11 mouse cellular contexts compared by ENCODE assay signal in genomic region chr1:156986641-156987345, GRCm38 (mm10). TPM values are rescaled to one million over a fixed set of nuclear protein-coding genes. Genes with fewer than 3 reads are reported as not detected.
DNase-seq lines count a peak whose midpoint lies in the region; ATAC-seq and TF ChIP-seq lines count a peak whose summit lies in the region.
"Had no signal": no experiment of that assay in that cellular context is flagged by ENCODE, and none has a peak within 500 bp of the region (broad histone marks: within the 10 kb centered on the region; RNA-seq: fewer than 3 reads in every experiment).

No protein-coding gene starts in this region.

- H3K4me2 ChIP-seq in heart, embryonic 14.5 days (ENCODE audit: low read length), result 0 out of 2 replicates have a peak overlapping the region, but pooled peaks have one; percentile 11
- H3K4me2 ChIP-seq: hindbrain, embryonic 13.5 days had no signal

- H3K4me1 ChIP-seq in heart, embryonic 14.5 days (ENCODE audit: control insufficient read depth in 2 of 2, insufficient read depth in 2 of 2, low read length in 2 of 2), result peaks cover 11 to 19% of the 10 kb centered on the region in 2 experiments
- H3K4me1 ChIP-seq in liver, adult 2 months (ENCODE audit: control insufficient read depth, insufficient read depth, low read length), result peaks cover 2% of the 10 kb centered on the region; the same call in 1 of the 2 replicates

- no peak for TF ChIP-seq CTCF in liver, adult 2 months (IDR thresholded peaks at IDR 0.05; ENCODE audit: low read depth, low read length)

- 27% methylated on average over 6 of the region's 6 CpGs for WGBS in heart, embryonic 14.5 days
- 71% methylated on average over 6 of the region's 6 CpGs for WGBS in liver, adult 2 months

- H3K9ac ChIP-seq in heart, embryonic 14.5 days (ENCODE audit: low read length), result no peak overlapping the region
- no peak overlapping the region for H3K9ac ChIP-seq in liver, adult 2 months (ENCODE audit: low read depth, low read length)
- H3K9ac ChIP-seq: hindbrain, embryonic 13.5 days had no signal

- peak overlapping the region; percentile 59 to 68 for H3K27ac ChIP-seq in heart, embryonic 14.5 days (replicated peaks in 1 of 2; ENCODE audit: control insufficient read depth in 1 of 2, insufficient read depth in 1 of 2, low read depth in 2 of 2, low read length in 2 of 2)
- H3K27ac ChIP-seq in liver, adult 2 months (replicated peaks; ENCODE audit: insufficient read depth, low read depth, low read length), result peak overlapping the region; percentile 47
- H3K27ac ChIP-seq: hindbrain, embryonic 13.5 days had no signal

- no peaks in the 10 kb centered on the region for H3K79me2 ChIP-seq in liver, adult 2 months (ENCODE audit: control insufficient read depth, insufficient read depth, low read length)

- no peak for DNase-seq in heart, postnatal 25 days (ENCODE audit: low spot score)
- peak; percentile 19 for DNase-seq in thymus, postnatal 25 days
- no peak for DNase-seq in thymus, postnatal 0 days (ENCODE audit: low spot score)
- DNase-seq in liver, adult 2 months (ENCODE audit: extremely low read depth, low read depth, low spot score), result no peak
- DNase-seq in testis, postnatal 10 days (ENCODE audit: low spot score), result no peak
- DNase-seq in ovary, postnatal 36 days (ENCODE audit: low spot score), result no peak
- DNase-seq in kidney, adult 18-20 months, result no peak
- DNase-seq: cerebellum, adult 11-12 months; kidney, postnatal 4 days had no signal

- intact Hi-C loops in heart, postnatal 25 days (cut with DNase I), result no loop called here

- no peaks in the 10 kb centered on the region for H3K36me3 ChIP-seq in heart, embryonic 14.5 days (ENCODE audit: control insufficient read depth, insufficient read depth, low read length)
- no peaks in the 10 kb centered on the region for H3K36me3 ChIP-seq in liver, adult 2 months (ENCODE audit: control insufficient read depth, insufficient read depth, low read length)
- H3K36me3 ChIP-seq: hindbrain, embryonic 13.5 days had no signal

- H3K27me3 ChIP-seq in heart, embryonic 14.5 days (ENCODE audit: control insufficient read depth, insufficient read depth, low read length), result no peaks in the 10 kb centered on the region
- no peaks in the 10 kb centered on the region for H3K27me3 ChIP-seq in liver, adult 2 months (ENCODE audit: control insufficient read depth, insufficient read depth, low read length)
- H3K27me3 ChIP-seq: hindbrain, embryonic 13.5 days had no signal

- H3K4me3 ChIP-seq in heart, embryonic 14.5 days (ENCODE audit: control insufficient read depth in 1 of 2, insufficient read depth in 1 of 2, low read depth in 1 of 2, low read length in 2 of 2), result no peak overlapping the region
- no peak overlapping the region for H3K4me3 ChIP-seq in liver, adult 2 months (ENCODE audit: insufficient read depth, low read depth, low read length)
- H3K4me3 ChIP-seq: hindbrain, embryonic 13.5 days had no signal

- no peaks in the 10 kb centered on the region for H3K9me3 ChIP-seq in heart, embryonic 14.5 days (ENCODE audit: control insufficient read depth, low read length)
- H3K9me3 ChIP-seq: hindbrain, embryonic 13.5 days had no signal

- no peak for ATAC-seq in heart, embryonic 14.5 days (ENCODE audit: insufficient number of reproducible peaks, insufficient read depth, low FRiP score, low read depth)

- TF ChIP-seq POLR2A in liver, adult 2 months (IDR thresholded peaks at IDR 0.05; ENCODE audit: extremely low read depth, insufficient read depth, low read length), result no peak

RNA-seq across cellular contexts. Expression of gene Ralgps2, which starts 47.4 kb away (rescaled TPM):
- polyA plus RNA-seq in heart, embryonic 14.5 days (2014; fragmentation: Nextera tagmentation; extraction: Ambion mirVana), result 60.2 and 63.5 TPM in 2 replicates
- total RNA-seq in heart, postnatal 25 days (2021), result 10 to 100 TPM in 1 of 2 experiments, 1 to 10 TPM in 1; 8.6 to 10.4 TPM
- polyA plus RNA-seq in thymus, postnatal 0 days (2015; fragmentation: Nextera tagmentation; extraction: Ambion mirVana), result 109 and 131 TPM in 2 replicates
- 18.9 and 20.4 TPM in 2 replicates for total RNA-seq in liver, adult 2 months (2014; rRNA removed)
- polyA plus RNA-seq in liver, adult 2 months (2012; rRNA removed), result 2.7 and 3.4 TPM in 2 replicates

Comparison
In these comparisons a context has a peak if more than half of its experiments do, and no peak if none do; other contexts are left out.
1. RNA of gene Ralgps2, which starts 47.4 kb away (polyA plus RNA-seq): 109 to 131 TPM in thymus, postnatal 0 days and 60.2 to 63.5 TPM in heart, embryonic 14.5 days; 2.7 to 3.4 TPM in liver, adult 2 months; every median in the first group is over 10 times any median in the second.